Mouse (Mus musculus) hindbrain, embryonic 15.5 days (tissue): ENCODE measurements around the gene Olfr815. TPM values are rescaled to one million over a fixed set of nuclear protein-coding genes. Genes with fewer than 3 reads are reported as not detected.
"Not testable (repeated sequence)": the region's sequence is repeated elsewhere in the genome, so short reads cannot be mapped to it uniquely, and the experiment has no call there.

Source experiments
- ATAC-seq: fragments of 200-750 bp; cut with Nextera tagmentation; 2 replicates; pipeline ENCODE4 v1.8.0; 2017; ENCODE audit warnings: low read depth, moderate number of reproducible peaks, moderate TSS enrichment; ENCODE audit not compliant: low FRiP score
- H3K27ac ChIP-seq: fragments of 300-500 bp; sonication (generic); replicated peaks from 2 replicates; pipeline ENCODE4 v1.5.1; 2015; ENCODE audit warnings: mild to moderate bottlenecking, inconsistent platforms
- H3K27me3 ChIP-seq: fragments of 300-500 bp; sonication (generic); 2 replicates; pipeline ENCODE4 v1.6.1; 2015; ENCODE audit warnings: control low read depth, inconsistent platforms
- H3K36me3 ChIP-seq: fragments of 300-500 bp; sonication (generic); 2 replicates; pipeline ENCODE4 v1.6.1; 2015; ENCODE audit warnings: control low read depth, inconsistent platforms
- H3K4me1 ChIP-seq: fragments of 300-500 bp; sonication (generic); replicated peaks from 2 replicates; pipeline ENCODE4 v1.6.1; 2015; ENCODE audit warnings: control low read depth, inconsistent platforms
- H3K4me2 ChIP-seq: fragments of 300-500 bp; sonication (generic); 2 replicates; pipeline ENCODE4 v1.6.1; 2015; ENCODE audit warnings: moderate library complexity, mild to moderate bottlenecking, inconsistent platforms
- H3K4me3 ChIP-seq: fragments of 300-500 bp; sonication (generic); 2 replicates; pipeline ENCODE4 v1.5.1; 2015; ENCODE audit warnings: mild to moderate bottlenecking, inconsistent platforms
- H3K9ac ChIP-seq: fragments of 300-500 bp; sonication (generic); 2 replicates; pipeline ENCODE4 v1.6.1; 2015; ENCODE audit warnings: inconsistent platforms
- H3K9me3 ChIP-seq: fragments of 300-500 bp; sonication (generic); 2 replicates; pipeline ENCODE4 v1.6.1; 2016; ENCODE audit warnings: control low read depth, inconsistent platforms
- WGBS: fragments of 180-500 bp; shearing (Covaris S2); methylation state at CpG from one replicate; pipeline ENCODE4 v1.1.7; 2015; 5-methylcytosine and 5-hydroxymethylcytosine counted together
- polyA plus RNA-seq: library from polyadenylated mRNA; unstranded; fragments of >200 nt; fragmentation: Nextera tagmentation; extraction: Ambion mirVana; gene quantifications from 2 replicates; pipeline ENCODE4 v1.2.1, GENCODE M21; 2015

Olfr815 gene
- not detected in 2 replicates for polyA plus RNA-seq

DNA sequence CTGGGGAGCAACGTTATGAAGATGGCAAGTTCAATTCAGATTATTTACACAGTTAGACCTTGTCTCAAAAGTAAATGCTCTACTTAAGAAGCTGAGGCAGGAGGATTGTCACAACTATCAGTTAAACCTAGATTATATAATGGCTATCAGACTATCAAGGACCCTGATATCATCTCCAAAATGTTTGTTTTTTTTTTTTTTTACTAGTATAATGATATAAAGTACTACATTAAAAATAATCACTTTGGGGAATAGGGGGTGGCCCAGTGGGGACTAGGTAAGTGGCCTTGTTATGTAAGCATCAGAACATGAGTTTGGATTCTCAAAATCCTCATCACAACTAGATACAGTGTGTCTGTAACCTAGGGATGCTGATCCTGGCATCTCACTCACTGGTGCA lies at the start of gene Olfr815:
Gene Olfr815, minus strand, starts transcription at position 101 of the 400 bp plus-strand sequence.
- not testable (repeated sequence) for H3K27ac ChIP-seq, H3K4me3 ChIP-seq, H3K36me3 ChIP-seq, ATAC-seq, H3K9me3 ChIP-seq, H3K9ac ChIP-seq, H3K4me2 ChIP-seq, H3K4me1 ChIP-seq, H3K27me3 ChIP-seq
- 94% methylated on average over 1 of the region's 1 CpGs for WGBS

DNA sequence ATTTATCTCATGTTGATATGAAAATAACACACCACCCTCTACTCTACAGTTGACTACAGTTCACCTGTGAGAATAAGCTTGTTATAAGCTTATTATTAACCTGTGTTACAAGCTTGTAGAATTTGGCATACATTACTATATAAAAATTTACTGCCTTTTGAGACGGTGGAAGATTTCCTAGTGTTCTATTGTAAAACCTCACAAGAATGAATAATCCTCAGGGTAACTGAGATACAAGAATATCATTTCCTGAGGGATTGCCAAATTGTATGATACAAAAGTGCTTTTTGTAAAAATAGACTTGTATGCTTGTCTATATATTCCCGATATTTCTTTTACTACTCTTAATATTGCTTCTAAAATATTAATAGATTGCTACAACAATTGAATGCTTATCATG lies 43.3 kb upstream of the Olfr815 start, which contains the start of gene Olfr818:
Gene Olfr818, minus strand, starts transcription at position 101 of the 400 bp plus-strand sequence.
- H3K36me3 ChIP-seq, result no peaks in the 10 kb centered on the region
- 93% methylated on average over 2 of the region's 2 CpGs for WGBS
- ATAC-seq, result no peak
- no peaks in the 10 kb centered on the region for H3K27me3 ChIP-seq
- H3K4me2 ChIP-seq, result no peak within 1 kb of the TSS
- no peak within 1 kb of the TSS for H3K27ac ChIP-seq
- H3K9ac ChIP-seq, result no peak within 1 kb of the TSS
- H3K4me3 ChIP-seq, result no peak within 1 kb of the TSS
- no peaks in the 10 kb centered on the region for H3K4me1 ChIP-seq
- H3K9me3 ChIP-seq, result no peaks in the 10 kb centered on the region

DNA sequence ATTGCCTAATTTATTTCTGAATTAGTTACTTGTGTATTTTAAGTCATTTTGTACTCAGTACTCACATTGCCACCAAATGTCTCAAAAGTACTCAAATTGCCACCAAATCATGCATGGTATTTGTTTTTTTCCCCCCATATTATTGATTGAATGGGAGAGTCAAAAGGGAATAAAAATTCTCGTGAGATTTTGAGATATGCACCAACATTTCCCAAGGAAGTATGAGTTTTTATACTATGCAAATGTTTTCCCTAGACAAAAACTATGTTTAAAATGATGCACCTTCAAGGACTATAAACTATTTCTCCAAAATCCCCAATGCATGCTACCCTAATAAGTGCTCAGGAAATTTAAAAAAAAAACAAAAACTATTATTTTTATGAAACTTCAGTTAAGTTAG lies 9.8 kb upstream of the Olfr815 start, which contains the start of gene Olfr816:
Gene Olfr816, minus strand, starts transcription at position 101 of the 400 bp plus-strand sequence.
- Histone ChIP-seq H3K4me3 (no peak within 1 kb of the TSS), H3K27ac (no peak within 1 kb of the TSS), H3K4me1 (no peaks in the 10 kb centered on the region), H3K36me3 (no peaks in the 10 kb centered on the region), H3K27me3 (no peaks in the 10 kb centered on the region), H3K4me2 (no peak within 1 kb of the TSS), H3K9ac (no peak within 1 kb of the TSS), H3K9me3 (no peaks in the 10 kb centered on the region)
- WGBS, result 62% methylated on average over 1 of the region's 1 CpGs
- no peak for ATAC-seq

DNA sequence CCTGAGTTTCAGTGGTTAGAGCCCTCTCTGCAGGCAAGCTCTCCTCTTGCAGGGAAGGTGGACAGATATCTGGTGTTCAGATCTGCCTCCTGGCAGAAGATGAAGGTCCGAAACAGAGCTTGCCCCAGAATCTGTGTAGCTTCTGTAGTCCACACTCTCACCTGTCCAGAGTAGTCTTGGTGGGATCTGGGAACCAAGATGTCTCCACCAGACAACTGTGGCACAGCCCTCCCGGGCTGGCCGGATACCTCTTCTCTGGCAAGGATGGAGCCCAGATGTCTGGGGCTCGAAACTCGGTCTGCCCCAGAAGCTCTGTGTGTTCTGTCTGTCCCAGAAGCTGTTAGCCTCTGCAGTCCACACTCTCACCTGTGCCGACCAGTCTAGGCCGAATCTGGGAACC lies 19.7 kb downstream of the Olfr815 start:
- ATAC-seq, result no peak
- H3K27me3 ChIP-seq, result no peaks in the 10 kb centered on the region
- no peaks in the 10 kb centered on the region for H3K4me1 ChIP-seq
- no peak overlapping the region for H3K27ac ChIP-seq
- H3K36me3 ChIP-seq, result no peaks in the 10 kb centered on the region
- H3K9me3 ChIP-seq, result no peaks in the 10 kb centered on the region
- H3K9ac ChIP-seq, result no peak overlapping the region
- no peak overlapping the region for H3K4me2 ChIP-seq
- H3K4me3 ChIP-seq, result no peak overlapping the region
- 85% methylated on average over 7 of the region's 7 CpGs for WGBS

DNA sequence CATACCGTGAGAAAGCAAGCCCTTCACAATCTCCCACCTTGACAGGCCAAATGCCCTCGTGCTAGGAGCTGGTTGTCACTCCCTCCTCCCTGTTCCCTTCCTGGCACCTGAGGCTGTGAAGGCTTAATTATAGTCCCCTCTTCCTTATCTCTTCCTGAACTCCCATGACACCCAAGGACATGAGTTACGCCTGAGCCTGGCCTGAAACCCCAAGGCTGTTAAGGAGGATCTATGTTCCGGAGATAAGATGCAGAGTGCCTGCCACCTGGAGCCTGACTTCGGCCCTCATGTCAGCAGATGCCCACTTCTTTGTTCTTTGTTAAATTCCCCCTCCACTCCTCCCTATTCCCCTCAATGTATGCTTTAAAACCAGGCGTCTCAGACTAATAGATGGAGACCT lies 20.2 kb downstream of the Olfr815 start:
- H3K27ac ChIP-seq, ATAC-seq, H3K27me3 ChIP-seq, H3K9ac ChIP-seq, H3K4me3 ChIP-seq, H3K4me1 ChIP-seq, H3K36me3 ChIP-seq, H3K4me2 ChIP-seq, H3K9me3 ChIP-seq: not testable (repeated sequence)
- 84% methylated on average over 6 of the region's 6 CpGs for WGBS

DNA sequence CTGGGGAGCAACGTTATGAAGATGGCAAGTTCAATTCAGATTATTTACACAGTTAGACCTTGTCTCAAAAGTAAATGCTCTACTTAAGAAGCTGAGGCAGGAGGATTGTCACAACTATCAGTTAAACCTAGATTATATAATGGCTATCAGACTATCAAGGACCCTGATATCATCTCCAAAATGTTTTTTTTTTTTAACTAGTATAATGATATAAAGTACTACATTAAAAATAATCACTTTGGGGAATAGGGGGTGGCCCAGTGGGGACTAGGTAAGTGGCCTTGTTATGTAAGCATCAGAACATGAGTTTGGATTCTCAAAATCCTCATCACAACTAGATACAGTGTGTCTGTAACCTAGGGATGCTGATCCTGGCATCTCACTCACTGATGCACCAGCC lies 25.9 kb downstream of the Olfr815 start, which contains the start of gene Olfr814:
Gene Olfr814, minus strand, starts transcription at position 101 of the 400 bp plus-strand sequence.
- ATAC-seq, H3K9ac ChIP-seq, H3K27ac ChIP-seq, H3K4me2 ChIP-seq, H3K27me3 ChIP-seq, H3K4me1 ChIP-seq, H3K9me3 ChIP-seq, H3K4me3 ChIP-seq, H3K36me3 ChIP-seq: not testable (repeated sequence)
- 64% methylated on average over 1 of the region's 1 CpGs for WGBS

DNA sequence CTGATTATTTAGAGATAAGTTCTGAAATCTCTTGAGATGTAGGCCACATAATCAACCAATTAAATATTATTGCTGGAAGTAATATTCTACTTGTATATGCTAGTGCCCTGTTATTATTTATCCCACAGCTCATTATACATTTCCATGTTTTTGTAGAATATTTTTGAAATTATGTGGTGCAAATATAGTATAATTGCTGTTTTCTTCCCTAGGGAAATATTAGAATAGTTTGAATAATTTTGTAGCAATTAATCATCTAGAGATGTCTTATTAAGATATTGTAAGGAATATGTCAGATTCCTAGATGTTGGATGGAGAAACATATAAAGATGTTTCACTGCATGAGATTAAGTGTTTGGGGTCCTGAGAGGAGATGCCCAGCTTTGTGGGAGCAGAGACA lies 50.6 kb downstream of the Olfr815 start, which contains the start of gene Olfr813:
Gene Olfr813, plus strand, starts transcription at position 301 of the 400 bp plus-strand sequence.
- H3K9me3 ChIP-seq, result no peaks in the 10 kb centered on the region

More for the DNA sequence above, 50.6 kb downstream of the Olfr815 start, which contains the start of gene Olfr813:
- ATAC-seq, result no peak
- Histone ChIP-seq H3K27me3 (no peaks in the 10 kb centered on the region), H3K9ac (no peak within 1 kb of the TSS), H3K27ac (no peak within 1 kb of the TSS), H3K4me2 (no peak within 1 kb of the TSS), H3K36me3 (no peaks in the 10 kb centered on the region), H3K4me1 (no peaks in the 10 kb centered on the region), H3K4me3 (no peak within 1 kb of the TSS)

Other genes with a start within 250 kb of the Olfr815 start
- not detected in 2 replicates for gene Olfr800, start 248.2 kb downstream of the Olfr815 start, polyA plus RNA-seq
- gene Olfr801, start 232.0 kb downstream of the Olfr815 start, polyA plus RNA-seq, result not detected in 2 replicates
- gene Olfr802, start 217.7 kb downstream of the Olfr815 start, polyA plus RNA-seq, result 0.04 TPM in 1 of 2 replicates, not detected in the other
- not detected in 2 replicates for gene Olfr803, start 211.6 kb downstream of the Olfr815 start, polyA plus RNA-seq
- not detected in 2 replicates for gene Olfr804, start 202.7 kb downstream of the Olfr815 start, polyA plus RNA-seq
- not detected in 2 replicates for gene Olfr805, start 176.5 kb downstream of the Olfr815 start, polyA plus RNA-seq
- not detected in 2 replicates for gene Olfr806, start 163.9 kb downstream of the Olfr815 start, polyA plus RNA-seq
- not detected in 2 replicates for gene Olfr807, start 148.1 kb downstream of the Olfr815 start, polyA plus RNA-seq
- not detected in 2 replicates for gene Olfr808, start 140.4 kb downstream of the Olfr815 start, polyA plus RNA-seq
- not detected in 2 replicates for gene Olfr809, start 131.2 kb downstream of the Olfr815 start, polyA plus RNA-seq
- gene Olfr810, start 111.0 kb downstream of the Olfr815 start, polyA plus RNA-seq, result not detected in 2 replicates
- not detected in 2 replicates for gene Olfr811, start 101.5 kb downstream of the Olfr815 start, polyA plus RNA-seq
- not detected in 2 replicates for gene Olfr812, start 59.8 kb downstream of the Olfr815 start, polyA plus RNA-seq
- gene Olfr813, start 50.5 kb downstream of the Olfr815 start, polyA plus RNA-seq, result not detected in 2 replicates
- gene Olfr814, start 26.0 kb downstream of the Olfr815 start, polyA plus RNA-seq, result not detected in 2 replicates
- not detected in 2 replicates for gene Olfr816, start 9.7 kb upstream of the Olfr815 start, polyA plus RNA-seq
- gene Olfr818, start 43.2 kb upstream of the Olfr815 start, polyA plus RNA-seq, result not detected in 2 replicates
- gene Olfr819, start 61.4 kb upstream of the Olfr815 start, polyA plus RNA-seq, result not detected in 2 replicates
- gene Olfr247, start 70.3 kb upstream of the Olfr815 start, polyA plus RNA-seq, result not detected in 2 replicates
- not detected in 2 replicates for gene Gm10310, start 79.2 kb upstream of the Olfr815 start, polyA plus RNA-seq
- not detected in 2 replicates for gene Olfr820, start 106.8 kb upstream of the Olfr815 start, polyA plus RNA-seq
- gene Olfr821, start 124.5 kb upstream of the Olfr815 start, polyA plus RNA-seq, result not detected in 2 replicates
- gene Olfr822, start 165.3 kb upstream of the Olfr815 start, polyA plus RNA-seq, result not detected in 2 replicates
- gene Olfr823, start 209.5 kb upstream of the Olfr815 start, polyA plus RNA-seq, result not detected in 2 replicates
- gene Olfr824, start 224.1 kb upstream of the Olfr815 start, polyA plus RNA-seq, result not detected in 2 replicates